Mouse (Mus musculus): Measurements from ENCODE around the gene Cfap299. TPM values are rescaled to one million over a fixed set of nuclear protein-coding genes. Genes with fewer than 3 reads are reported as not detected.

The Cfap299 gene
- polyA plus RNA-seq (2015; fragmentation: Nextera tagmentation; extraction: Ambion mirVana) = 0.27 TPM in 1 of 2 replicates, not detected in the other

DNA sequence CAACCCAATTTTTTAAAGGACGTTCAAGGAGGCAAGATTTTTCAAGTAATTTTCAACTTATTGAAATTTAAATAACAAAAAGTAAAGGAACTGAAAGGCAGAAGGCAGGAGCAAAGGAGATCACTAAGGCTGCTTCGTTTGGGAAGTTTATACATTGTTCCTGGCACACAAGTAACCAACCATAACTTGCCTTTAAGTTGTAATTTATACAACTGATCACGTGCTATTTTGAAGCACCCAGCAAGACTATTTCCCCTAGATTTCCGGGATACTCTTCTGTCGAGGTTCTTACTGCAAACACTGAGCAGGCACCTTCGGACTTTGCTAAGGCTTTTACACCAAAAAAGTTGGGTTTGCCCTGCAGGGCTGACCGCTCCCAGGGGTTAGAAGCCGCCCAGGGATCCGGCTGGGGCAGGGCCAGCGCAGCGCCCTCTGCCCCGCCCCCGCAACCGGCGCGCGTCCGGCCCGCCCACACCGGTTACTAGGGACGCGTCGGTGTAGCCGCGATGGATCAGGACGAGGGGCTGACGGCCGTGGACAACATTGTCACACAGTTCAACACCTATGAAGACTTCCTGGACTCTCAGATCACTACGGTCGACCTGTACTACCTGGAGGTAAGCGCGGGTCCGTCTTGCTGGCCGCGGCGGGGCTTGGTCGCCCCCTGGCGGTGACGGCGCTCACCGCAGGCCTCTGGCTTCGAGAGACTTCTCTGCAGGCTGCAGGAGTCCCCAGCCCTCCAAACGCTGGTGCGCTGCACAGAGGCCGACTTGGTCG, at the start of gene Cfap299:
Cfap299 (plus strand) TSS at position 457 of the 777 bp plus-strand sequence.
- WGBS = under 1% methylated on average over 46 of the region's 46 CpGs
- H3K36me3 ChIP-seq (ENCODE audit: control insufficient read depth, insufficient read depth) = no peaks in the 10 kb centered on the region
- peak; percentile 97 for ATAC-seq
- no peaks in the 10 kb centered on the region; the same call in 1 of the 2 replicates for H3K27me3 ChIP-seq (replicated peaks; ENCODE audit: control insufficient read depth, insufficient read depth, low read length)
- TF ChIP-seq CTCF (IDR thresholded peaks at IDR 0.05; ENCODE audit: low read depth) = peak; percentile 100
- H3K9ac ChIP-seq (ENCODE audit: low read depth, low read length) = 0 out of 2 replicates have a peak within 1 kb of the TSS, but pooled peaks have one; percentile 26
- H3K4me2 ChIP-seq (replicated peaks; ENCODE audit: low read depth) = peak within 1 kb of the TSS; percentile 66
- H3K4me3 ChIP-seq (ENCODE audit: low read depth, low read length) = peak within 1 kb of the TSS; percentile 58
- H3K4me1 ChIP-seq (replicated peaks; ENCODE audit: control insufficient read depth, insufficient read depth, low read length) = no peaks in the 10 kb centered on the region; the same call in 1 of the 2 replicates
- no peak within 1 kb of the TSS; the same call in 1 of the 2 replicates for H3K27ac ChIP-seq (ENCODE audit: low read depth, low read length)
- H3K9me3 ChIP-seq (ENCODE audit: control insufficient read depth) = no peaks in the 10 kb centered on the region

DNA sequence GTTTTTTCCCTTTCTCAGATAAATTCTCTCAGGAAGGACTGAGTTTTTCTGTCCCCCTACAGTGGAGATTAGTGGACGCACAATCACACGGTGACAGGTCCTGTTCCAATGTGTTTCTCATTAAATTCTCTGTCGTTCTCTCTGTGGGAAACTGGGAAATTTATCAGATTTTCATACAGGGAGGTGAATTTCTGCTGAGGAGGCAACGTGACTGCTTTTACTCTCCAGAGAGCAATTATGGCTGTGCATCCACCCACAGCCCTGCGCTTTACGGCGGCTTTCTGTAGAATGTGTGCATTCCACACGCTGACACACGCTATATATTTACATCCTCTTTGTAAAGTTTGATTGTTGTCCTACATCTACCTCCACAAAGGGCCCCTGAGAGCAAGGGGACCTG, 47.1 kb upstream of the Cfap299 start:
- Histone ChIP-seq H3K4me3 (ENCODE audit: low read depth, low read length) (no peak overlapping the region), H3K4me1 (replicated peaks; ENCODE audit: control insufficient read depth, insufficient read depth, low read length) (no peaks in the 10 kb centered on the region), H3K27ac (ENCODE audit: low read depth, low read length) (no peak overlapping the region), H3K9me3 (ENCODE audit: control insufficient read depth) (no peaks in the 10 kb centered on the region), H3K9ac (ENCODE audit: low read depth, low read length) (no peak overlapping the region), H3K4me2 (replicated peaks; ENCODE audit: low read depth) (no peak overlapping the region), H3K36me3 (ENCODE audit: control insufficient read depth, insufficient read depth) (no peaks in the 10 kb centered on the region), H3K27me3 (replicated peaks; ENCODE audit: control insufficient read depth, insufficient read depth, low read length) (no peaks in the 10 kb centered on the region)
- ATAC-seq = no peak
- TF ChIP-seq CTCF (IDR thresholded peaks at IDR 0.05; ENCODE audit: low read depth) = no peak
- WGBS = 59% methylated on average over 9 of the region's 9 CpGs

GRCm38 (mm10) chr5:98283696-98284478, 45.2 kb upstream of the Cfap299 start:
- H3K27ac ChIP-seq (ENCODE audit: low read depth, low read length) = no peak overlapping the region
- TF ChIP-seq CTCF (IDR thresholded peaks at IDR 0.05; ENCODE audit: low read depth) = no peak
- H3K36me3 ChIP-seq (ENCODE audit: control insufficient read depth, insufficient read depth) = no peaks in the 10 kb centered on the region
- no peaks in the 10 kb centered on the region for H3K27me3 ChIP-seq (replicated peaks; ENCODE audit: control insufficient read depth, insufficient read depth, low read length)
- H3K9ac ChIP-seq (ENCODE audit: low read depth, low read length) = no peak overlapping the region
- no peak for ATAC-seq
- no peaks in the 10 kb centered on the region for H3K4me1 ChIP-seq (replicated peaks; ENCODE audit: control insufficient read depth, insufficient read depth, low read length)
- H3K9me3 ChIP-seq (ENCODE audit: control insufficient read depth) = no peaks in the 10 kb centered on the region
- H3K4me3 ChIP-seq (ENCODE audit: low read depth, low read length) = no peak overlapping the region
- no peak overlapping the region for H3K4me2 ChIP-seq (replicated peaks; ENCODE audit: low read depth)
- WGBS = 37% methylated on average over 17 of the region's 17 CpGs

DNA sequence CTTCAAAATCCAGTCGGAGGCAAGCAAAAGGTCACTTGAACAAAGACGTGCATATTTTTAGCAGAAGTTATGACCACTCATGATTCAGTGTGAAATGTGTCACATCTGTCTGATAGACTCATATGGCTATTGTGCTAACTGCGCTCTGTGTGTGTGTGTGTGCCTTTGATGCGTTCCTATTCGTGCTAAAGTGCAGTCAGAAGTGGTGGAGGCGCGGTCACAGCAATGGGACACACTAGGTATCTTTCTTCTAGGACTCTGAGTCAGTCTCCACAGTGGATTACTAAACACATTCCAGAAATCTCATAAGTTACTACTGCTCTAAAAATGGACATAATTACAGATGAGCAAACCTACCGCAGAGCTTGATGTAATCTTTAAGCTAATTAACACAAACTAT, 38.5 kb upstream of the Cfap299 start:
- Histone ChIP-seq H3K9me3 (ENCODE audit: control insufficient read depth) (no peaks in the 10 kb centered on the region), H3K27ac (ENCODE audit: low read depth, low read length) (no peak overlapping the region), H3K27me3 (replicated peaks; ENCODE audit: control insufficient read depth, insufficient read depth, low read length) (peaks cover 25% of the 10 kb centered on the region), H3K9ac (ENCODE audit: low read depth, low read length) (no peak overlapping the region), H3K36me3 (ENCODE audit: control insufficient read depth, insufficient read depth) (no peaks in the 10 kb centered on the region), H3K4me2 (replicated peaks; ENCODE audit: low read depth) (no peak overlapping the region), H3K4me3 (ENCODE audit: low read depth, low read length) (no peak overlapping the region), H3K4me1 (replicated peaks; ENCODE audit: control insufficient read depth, insufficient read depth, low read length) (no peaks in the 10 kb centered on the region)
- WGBS = 83% methylated on average over 8 of the region's 8 CpGs
- ATAC-seq = no peak
- TF ChIP-seq CTCF (IDR thresholded peaks at IDR 0.05; ENCODE audit: low read depth) = no peak

- Histone ChIP-seq H3K27me3 (replicated peaks; ENCODE audit: control insufficient read depth, insufficient read depth, low read length) (peaks cover 25% of the 10 kb centered on the region), H3K27ac (ENCODE audit: low read depth, low read length) (no peak overlapping the region), H3K4me1 (replicated peaks; ENCODE audit: control insufficient read depth, insufficient read depth, low read length) (no peaks in the 10 kb centered on the region), H3K4me2 (replicated peaks; ENCODE audit: low read depth) (peak overlapping the region; percentile 54), H3K9ac (ENCODE audit: low read depth, low read length) (no peak overlapping the region), H3K9me3 (ENCODE audit: control insufficient read depth) (no peaks in the 10 kb centered on the region), H3K4me3 (ENCODE audit: low read depth, low read length) (peak overlapping the region; percentile 23), H3K36me3 (ENCODE audit: control insufficient read depth, insufficient read depth) (no peaks in the 10 kb centered on the region)
- ATAC-seq = no peak
- 2% methylated on average over 19 of the region's 19 CpGs for WGBS
- no peak for TF ChIP-seq CTCF (IDR thresholded peaks at IDR 0.05; ENCODE audit: low read depth)
Measured at GRCm38 (mm10) chr5:98292388-98293048, 36.6 kb upstream of the Cfap299 start.
